Mouse (Mus musculus) forebrain, embryonic 13.5 days (tissue): ENCODE results near the gene Mydgf. TPM values are rescaled to one million over a fixed set of nuclear protein-coding genes. Genes with fewer than 3 reads are reported as not detected.
A peak's percentile ranks its signal among the peaks of the same experiment; 100 is the strongest.

Source experiments
- ATAC-seq: fragments of 200-750 bp; cut with Nextera tagmentation; 2 replicates; pipeline ENCODE4 v1.8.0; 2017
- H3K27ac ChIP-seq: fragments of 300-500 bp; sonication (generic); 2 replicates; pipeline ENCODE4 v1.5.1; 2015; ENCODE audit warnings: inconsistent platforms, mild to moderate bottlenecking, moderate library complexity
- H3K27me3 ChIP-seq: fragments of 300-500 bp; sonication (generic); 2 replicates; pipeline ENCODE4 v1.6.1; 2015; ENCODE audit warnings: mild to moderate bottlenecking, inconsistent platforms
- H3K36me3 ChIP-seq: fragments of 300-500 bp; sonication (generic); 2 replicates; pipeline ENCODE4 v1.6.1; 2015; ENCODE audit warnings: mild to moderate bottlenecking, inconsistent platforms; ENCODE audit not compliant: poor library complexity, severe bottlenecking
- H3K4me1 ChIP-seq: fragments of 300-500 bp; sonication (generic); 2 replicates; pipeline ENCODE4 v1.6.1; 2015; ENCODE audit warnings: inconsistent platforms
- H3K4me2 ChIP-seq: fragments of 300-500 bp; sonication (generic); 2 replicates; pipeline ENCODE4 v1.6.1; 2015; ENCODE audit warnings: inconsistent platforms, mild to moderate bottlenecking, moderate library complexity
- H3K4me3 ChIP-seq: fragments of 300-500 bp; sonication (generic); 2 replicates; pipeline ENCODE4 v1.5.1; 2015; ENCODE audit warnings: mild to moderate bottlenecking, inconsistent platforms
- H3K9ac ChIP-seq: fragments of 300-500 bp; sonication (generic); 2 replicates; pipeline ENCODE4 v1.6.1; 2015; ENCODE audit warnings: mild to moderate bottlenecking, inconsistent platforms
- H3K9me3 ChIP-seq: fragments of 300-500 bp; sonication (generic); replicated peaks from 2 replicates; pipeline ENCODE4 v1.6.1; 2016; ENCODE audit warnings: inconsistent platforms
- WGBS: fragments of 180-500 bp; shearing (Covaris S2); methylation state at CpG from one replicate; pipeline ENCODE4 v1.1.7; 2015; 5-methylcytosine and 5-hydroxymethylcytosine counted together
- polyA plus RNA-seq: library from polyadenylated mRNA; unstranded; fragments of >200 nt; fragmentation: Nextera tagmentation; extraction: Ambion mirVana; gene quantifications from 2 replicates; pipeline ENCODE4 v1.2.1, GENCODE M21; 2015

Gene Mydgf
- polyA plus RNA-seq, 1 experiment from 2014 or later: 56.8 TPM

DNA sequence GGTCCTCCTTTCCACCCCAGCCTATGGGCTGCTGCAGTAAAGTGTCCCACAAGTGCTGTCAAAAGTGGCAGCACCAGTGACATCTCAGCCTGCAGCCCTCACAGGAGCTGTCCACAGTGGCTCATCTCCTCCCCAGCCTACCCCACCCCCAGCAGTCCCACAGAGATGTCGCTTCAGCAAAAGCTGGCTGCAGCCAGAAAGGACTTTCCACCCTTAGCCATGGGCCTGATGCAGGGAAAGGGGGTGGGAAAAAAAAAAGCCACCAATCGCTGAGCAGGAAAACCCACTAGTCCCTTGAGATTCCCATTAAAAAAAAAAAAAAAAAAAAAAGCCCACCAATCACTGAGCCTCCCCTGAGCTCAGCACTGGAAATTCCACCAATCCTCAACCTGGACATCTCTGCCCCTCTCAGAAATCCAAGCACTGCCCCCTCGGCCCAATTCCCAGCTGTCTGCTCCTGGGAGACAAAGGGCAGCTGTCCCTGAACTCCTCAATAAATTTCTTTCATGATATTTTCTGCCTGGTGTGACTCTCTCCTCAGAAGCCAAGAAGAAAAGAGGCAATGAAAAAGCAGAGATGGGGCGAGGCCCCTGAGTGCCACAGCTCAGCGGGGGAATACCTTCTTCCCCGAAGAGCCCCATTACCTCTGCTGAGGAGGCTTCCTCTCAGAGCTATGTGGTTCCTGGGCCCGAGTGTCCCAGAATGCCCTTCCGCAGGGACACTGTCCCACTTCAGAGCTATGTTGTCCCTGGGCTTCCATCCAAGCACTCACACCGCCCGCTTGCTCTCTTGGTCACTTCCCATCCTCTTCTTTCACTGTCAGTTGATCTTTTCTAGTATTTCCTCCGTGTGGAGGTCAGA lies 1.8 kb upstream of the Mydgf start:
- Histone ChIP-seq H3K4me3 (no peak overlapping the region), H3K27me3 (no peaks in the 10 kb centered on the region), H3K27ac (peak overlapping the region; percentile 59; the same call in 1 of the 2 replicates), H3K36me3 (peaks cover 62% of the 10 kb centered on the region), H3K4me1 (peaks cover 15% of the 10 kb centered on the region), H3K9me3 (no peaks in the 10 kb centered on the region), H3K4me2 (no peak overlapping the region), H3K9ac (no peak overlapping the region)
- 47% methylated on average over 11 of the region's 11 CpGs for WGBS
- no peak for ATAC-seq

DNA sequence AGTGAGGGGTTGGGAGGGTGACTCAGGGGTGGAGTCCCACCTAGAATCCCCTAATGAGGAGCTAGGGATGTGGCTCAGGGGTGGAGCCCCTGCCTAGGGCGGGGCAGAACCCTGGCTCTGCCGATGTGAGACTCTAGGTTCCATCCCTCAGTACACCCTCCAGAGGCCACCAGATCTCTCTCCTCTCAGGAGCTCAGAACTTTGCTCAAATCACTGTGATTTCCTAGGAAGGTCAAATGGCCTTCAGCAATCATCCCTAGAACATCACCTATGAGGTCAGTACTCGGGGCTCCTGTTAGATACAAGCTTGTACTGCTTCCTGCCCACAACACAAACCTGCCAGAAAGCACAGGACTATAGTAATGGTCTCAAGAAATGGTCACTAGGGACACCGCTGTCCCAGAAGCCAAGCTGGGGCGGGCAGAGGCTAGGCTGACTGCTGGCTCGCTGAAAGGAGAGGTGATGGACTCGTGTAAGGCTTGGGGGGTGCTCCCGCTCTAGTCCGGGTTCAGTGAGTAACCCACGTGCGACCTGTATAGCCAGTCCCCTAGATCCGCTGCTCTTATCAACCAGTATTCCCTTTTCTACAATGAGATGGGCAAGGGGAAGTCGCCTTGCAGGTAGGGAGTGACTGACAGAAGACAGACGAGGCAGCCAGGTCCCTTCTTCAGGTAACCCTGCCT lies 604 bp downstream of the Mydgf start:
- H3K4me1 ChIP-seq: peaks cover 15% of the 10 kb centered on the region
- H3K27ac ChIP-seq: peak overlapping the region; percentile 69; the same call in 1 of the 2 replicates
- H3K36me3 ChIP-seq: peaks cover 58% of the 10 kb centered on the region
- no peaks in the 10 kb centered on the region for H3K9me3 ChIP-seq
- H3K9ac ChIP-seq: peak overlapping the region; percentile 79
- no peaks in the 10 kb centered on the region for H3K27me3 ChIP-seq
- peak overlapping the region; percentile 82 for H3K4me3 ChIP-seq
- peak overlapping the region; percentile 86 for H3K4me2 ChIP-seq
- 3% methylated on average over 14 of the region's 14 CpGs for WGBS
- no peak for ATAC-seq

DNA sequence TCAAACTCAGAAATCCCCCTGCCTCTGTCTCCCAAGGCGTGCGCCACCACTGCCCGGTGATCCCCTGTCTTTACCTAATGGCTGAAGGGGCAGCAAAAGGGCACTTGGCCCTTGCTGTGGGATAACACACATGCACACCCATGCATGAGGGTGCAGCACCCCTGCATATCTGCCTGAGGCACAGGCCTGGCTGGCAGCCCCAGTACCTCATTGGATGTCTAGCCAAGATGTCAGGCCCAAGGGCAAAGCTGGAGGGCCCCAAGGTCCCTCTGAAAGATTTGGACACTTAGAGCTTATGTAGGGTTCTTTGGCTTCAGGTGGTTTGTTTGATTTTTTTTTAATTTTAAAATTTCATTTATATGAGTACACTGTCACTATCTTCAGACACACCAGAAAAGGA lies 8.3 kb downstream of the Mydgf start:
- Histone ChIP-seq H3K27me3 (no peaks in the 10 kb centered on the region), H3K4me3 (no peak overlapping the region), H3K4me2 (no peak overlapping the region), H3K36me3 (peaks cover 62% of the 10 kb centered on the region), H3K27ac (no peak overlapping the region), H3K9ac (no peak overlapping the region), H3K4me1 (peaks cover 7% of the 10 kb centered on the region; the same call in 1 of the 2 replicates), H3K9me3 (no peaks in the 10 kb centered on the region)
- no peak for ATAC-seq
- WGBS: 96% methylated on average over 3 of the region's 3 CpGs

DNA sequence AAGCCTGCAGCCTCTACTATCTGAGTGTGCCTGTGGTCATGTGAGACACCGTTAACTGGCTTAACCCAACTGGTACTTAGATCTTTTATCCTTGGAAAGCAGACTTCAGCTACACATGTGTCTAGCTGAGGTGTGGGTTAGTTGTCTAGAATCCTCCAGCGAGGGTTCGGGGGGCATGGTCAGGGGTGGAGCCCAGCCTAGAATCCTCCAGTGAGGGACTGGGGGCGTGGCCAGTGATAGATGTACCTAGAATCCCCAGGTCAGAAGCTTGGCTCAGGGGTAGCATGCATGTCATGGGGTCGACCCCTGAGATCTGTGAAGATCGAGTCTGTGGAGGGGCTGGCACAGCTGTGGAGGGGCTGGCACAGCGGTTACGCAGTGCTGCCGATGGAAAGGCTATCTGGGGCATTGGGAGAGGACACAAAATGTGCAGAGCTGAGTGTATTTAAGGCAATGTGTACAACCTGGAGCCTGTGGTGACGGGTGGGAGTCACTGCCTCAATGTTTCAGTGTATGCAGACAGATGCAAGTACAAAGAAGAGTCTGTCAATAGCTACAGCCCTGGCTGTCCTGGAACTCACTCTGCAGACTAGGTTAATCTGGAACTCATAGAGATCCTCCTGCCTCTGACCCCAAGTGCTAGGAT lies 10.2 kb downstream of the Mydgf start:
- Histone ChIP-seq H3K9ac (no peak overlapping the region), H3K4me1 (peaks cover 14% of the 10 kb centered on the region; the same call in 1 of the 2 replicates), H3K36me3 (peaks cover 45% of the 10 kb centered on the region), H3K27me3 (no peaks in the 10 kb centered on the region), H3K4me3 (no peak overlapping the region), H3K9me3 (no peaks in the 10 kb centered on the region), H3K27ac (no peak overlapping the region), H3K4me2 (no peak overlapping the region)
- peak; percentile 31; the same call in 1 of the 2 replicates for ATAC-seq
- 72% methylated on average over 10 of the region's 10 CpGs for WGBS

DNA sequence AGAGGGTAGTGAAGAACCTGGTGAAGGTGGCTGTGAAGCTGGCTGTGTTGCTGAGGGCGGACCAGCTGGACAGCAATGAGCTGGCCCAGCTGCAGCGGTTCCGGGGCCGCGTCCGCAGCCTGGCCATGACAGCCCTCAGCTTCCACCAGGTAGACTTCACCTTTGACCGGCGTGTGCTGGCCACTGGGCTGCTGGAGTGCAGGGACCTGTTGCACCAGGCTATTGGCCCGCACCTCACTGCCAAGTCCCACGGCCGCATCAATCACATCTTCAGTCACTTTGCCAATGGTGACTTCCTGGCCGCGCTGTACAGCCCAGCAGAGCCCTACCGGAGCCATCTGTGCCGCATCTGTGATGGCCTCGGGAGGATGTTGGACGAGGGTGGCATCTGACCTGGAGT lies 11.8 kb downstream of the Mydgf start:
- Histone ChIP-seq H3K4me1 (peaks cover 14% of the 10 kb centered on the region; the same call in 1 of the 2 replicates), H3K36me3 (peaks cover 30% of the 10 kb centered on the region), H3K27me3 (no peaks in the 10 kb centered on the region), H3K9ac (no peak overlapping the region), H3K9me3 (no peaks in the 10 kb centered on the region), H3K4me2 (no peak overlapping the region), H3K27ac (no peak overlapping the region), H3K4me3 (no peak overlapping the region)
- ATAC-seq: no peak
- 97% methylated on average over 17 of the region's 17 CpGs for WGBS

DNA sequence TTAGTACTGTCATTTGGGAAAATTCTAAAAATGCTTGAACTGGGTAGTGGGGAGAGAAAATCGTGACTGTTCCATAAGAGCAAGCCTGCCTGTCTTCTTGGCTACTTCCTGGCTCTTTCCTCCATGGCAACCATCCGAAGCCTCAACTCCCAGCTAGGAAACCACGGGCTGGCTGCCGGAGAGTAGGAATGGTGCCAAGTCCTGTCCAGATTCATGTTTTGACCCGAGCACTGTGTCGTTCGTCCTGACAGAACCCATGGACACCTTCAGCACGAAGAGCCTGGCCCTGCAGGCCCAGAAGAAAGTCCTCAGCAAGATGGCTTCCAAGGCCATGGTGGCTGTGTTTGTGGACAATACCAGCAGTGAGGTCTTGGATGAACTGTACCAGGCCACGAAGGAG lies 12.3 kb downstream of the Mydgf start:
- no peaks in the 10 kb centered on the region for H3K27me3 ChIP-seq
- H3K9me3 ChIP-seq: no peaks in the 10 kb centered on the region
- no peak overlapping the region for H3K4me3 ChIP-seq
- WGBS: 87% methylated on average over 9 of the region's 9 CpGs
- H3K9ac ChIP-seq: no peak overlapping the region
- no peak overlapping the region for H3K4me2 ChIP-seq
- H3K4me1 ChIP-seq: peaks cover 14% of the 10 kb centered on the region; the same call in 1 of the 2 replicates
- peaks cover 26% of the 10 kb centered on the region for H3K36me3 ChIP-seq
- ATAC-seq: no peak
- H3K27ac ChIP-seq: no peak overlapping the region

DNA sequence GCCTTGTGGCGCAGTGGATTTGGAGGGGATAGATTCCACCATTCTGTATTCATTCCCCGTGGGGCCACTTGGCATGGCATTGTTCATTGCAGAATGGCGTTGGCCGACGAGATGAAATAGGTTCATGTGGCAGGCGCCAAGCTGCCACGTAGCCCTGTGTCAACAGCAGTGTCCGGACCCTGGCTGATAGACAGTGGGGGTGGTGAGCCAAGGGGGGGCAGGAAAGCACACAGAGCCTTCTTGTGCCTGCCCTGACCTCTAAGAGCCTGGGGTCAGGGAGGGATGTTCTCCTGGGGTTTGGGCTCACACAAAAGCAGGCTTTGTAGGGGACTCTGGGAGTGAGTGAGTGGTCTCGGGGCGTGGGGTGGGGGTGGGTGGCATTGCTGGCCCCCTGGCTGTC lies 13.1 kb downstream of the Mydgf start:
- H3K36me3 ChIP-seq: peaks cover 18% of the 10 kb centered on the region; the same call in 1 of the 2 replicates
- no peak overlapping the region for H3K9ac ChIP-seq
- no peaks in the 10 kb centered on the region for H3K27me3 ChIP-seq
- no peak overlapping the region for H3K4me2 ChIP-seq
- no peak overlapping the region for H3K4me3 ChIP-seq
- no peak for ATAC-seq
- WGBS: 18% methylated on average over 10 of the region's 10 CpGs
- H3K27ac ChIP-seq: no peak overlapping the region
- no peaks in the 10 kb centered on the region for H3K9me3 ChIP-seq
- H3K4me1 ChIP-seq: peaks cover 15% of the 10 kb centered on the region; the same call in 1 of the 2 replicates

DNA sequence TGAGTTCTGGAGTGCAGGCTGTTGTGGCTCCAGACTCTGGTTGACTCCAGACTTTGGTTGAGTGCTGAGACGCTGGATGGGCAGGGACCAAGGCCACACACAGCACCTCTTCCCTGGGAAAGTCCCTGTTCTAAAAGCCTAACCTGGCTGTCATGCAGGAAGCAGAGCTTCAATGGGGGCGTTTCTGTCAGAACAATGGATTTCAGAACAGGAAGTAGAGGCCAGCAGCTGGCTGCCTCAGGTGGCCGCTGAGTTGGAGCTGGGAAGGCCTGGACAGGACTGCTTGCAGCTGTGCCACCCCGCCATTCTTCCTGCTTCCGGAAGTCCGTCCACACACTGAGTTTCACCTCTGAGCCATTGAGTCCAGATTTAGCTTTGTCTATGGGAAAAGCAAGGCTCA lies 13.9 kb downstream of the Mydgf start:
- Histone ChIP-seq H3K4me1 (peaks cover 19% of the 10 kb centered on the region; the same call in 1 of the 2 replicates), H3K27ac (no peak overlapping the region), H3K27me3 (no peaks in the 10 kb centered on the region), H3K9me3 (no peaks in the 10 kb centered on the region), H3K9ac (no peak overlapping the region), H3K4me3 (no peak overlapping the region), H3K36me3 (peaks cover 11% of the 10 kb centered on the region; the same call in 1 of the 2 replicates), H3K4me2 (no peak overlapping the region)
- ATAC-seq: no peak
- 69% methylated on average over 6 of the region's 6 CpGs for WGBS

DNA sequence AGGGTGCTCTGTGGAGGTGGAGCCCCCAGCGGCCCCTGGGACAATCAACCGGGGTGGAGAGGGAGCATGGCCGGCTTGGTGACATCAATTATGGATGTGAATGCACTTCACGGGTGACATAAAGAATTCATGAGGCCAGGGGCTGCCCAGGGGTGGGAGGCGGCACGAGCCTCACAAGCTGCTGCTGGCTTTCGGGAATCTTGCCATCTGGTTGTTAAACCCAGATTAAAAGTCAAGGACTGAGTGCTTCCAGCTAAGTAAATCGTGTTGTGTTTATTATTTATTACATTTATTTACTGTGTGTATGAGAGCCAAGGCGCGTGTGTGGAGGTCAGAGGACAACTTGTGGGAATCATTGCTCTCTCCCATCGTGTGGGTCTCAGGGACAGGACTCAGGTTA lies 18.0 kb downstream of the Mydgf start:
- H3K9me3 ChIP-seq: no peaks in the 10 kb centered on the region
- no peaks in the 10 kb centered on the region for H3K36me3 ChIP-seq
- H3K4me2 ChIP-seq: no peak overlapping the region
- H3K9ac ChIP-seq: no peak overlapping the region
- WGBS: 65% methylated on average over 11 of the region's 11 CpGs
- no peak overlapping the region for H3K4me3 ChIP-seq
- H3K27ac ChIP-seq: no peak overlapping the region
- H3K4me1 ChIP-seq: peaks cover 28% of the 10 kb centered on the region
- ATAC-seq: no peak
- H3K27me3 ChIP-seq: peaks cover 7% of the 10 kb centered on the region

DNA sequence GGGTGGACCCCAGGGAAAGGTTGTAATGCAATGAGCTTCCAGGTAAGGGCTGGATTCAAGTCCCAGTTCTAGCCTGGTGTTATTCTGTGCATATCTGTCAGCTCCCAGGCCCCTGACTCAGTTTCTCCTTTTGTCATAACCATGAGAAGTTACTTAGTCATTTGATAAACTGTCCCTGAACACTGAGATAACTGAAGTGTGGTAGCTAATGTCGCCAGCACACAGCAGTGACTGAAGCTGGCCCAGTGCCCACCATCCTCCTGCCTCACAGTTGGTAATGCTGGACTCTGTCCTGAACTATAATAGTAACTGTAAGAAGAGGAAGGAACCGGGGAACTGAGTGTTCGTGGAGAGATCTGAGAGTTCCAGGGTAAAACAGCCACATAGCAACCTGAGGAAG lies 19.2 kb downstream of the Mydgf start:
- no peaks in the 10 kb centered on the region for H3K36me3 ChIP-seq
- no peak for ATAC-seq
- no peak overlapping the region for H3K4me3 ChIP-seq
- H3K27me3 ChIP-seq: peaks cover 8% of the 10 kb centered on the region
- no peaks in the 10 kb centered on the region for H3K9me3 ChIP-seq
- 78% methylated on average over 3 of the region's 3 CpGs for WGBS
- peaks cover 19% of the 10 kb centered on the region for H3K4me1 ChIP-seq
- H3K9ac ChIP-seq: no peak overlapping the region
- H3K27ac ChIP-seq: no peak overlapping the region
- H3K4me2 ChIP-seq: no peak overlapping the region

DNA sequence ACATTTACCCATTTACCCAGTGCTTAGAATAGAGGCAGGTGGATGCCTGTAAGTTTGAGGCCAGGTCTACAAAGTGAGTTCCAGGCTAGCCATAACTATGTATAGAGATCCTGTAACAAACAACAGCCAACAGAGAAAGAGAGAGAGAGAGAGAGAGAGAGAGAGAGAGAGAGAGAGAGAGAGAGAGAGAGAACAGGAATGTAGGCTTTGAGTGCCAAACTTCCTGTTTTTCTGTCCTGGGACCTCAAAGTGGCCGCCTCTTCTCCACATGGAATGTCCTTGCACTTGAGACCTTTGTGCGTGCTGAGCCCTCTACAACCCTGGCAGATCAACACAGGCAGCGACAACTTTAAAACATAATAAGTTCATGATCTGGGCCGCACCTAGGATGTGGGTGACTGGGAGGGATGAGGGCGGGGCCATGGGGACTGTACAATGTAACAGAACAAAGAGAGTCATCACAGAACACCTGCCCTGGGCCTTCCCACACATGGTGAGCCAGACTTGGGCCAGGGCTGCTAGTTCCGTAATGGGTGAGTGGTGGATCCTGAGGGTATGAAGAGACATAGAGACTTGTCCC lies 20.1 kb downstream of the Mydgf start:
- H3K36me3 ChIP-seq: no peaks in the 10 kb centered on the region
- H3K9ac ChIP-seq: peak overlapping the region; percentile 50; the same call in 1 of the 2 replicates
- H3K27ac ChIP-seq: no peak overlapping the region
- no peaks in the 10 kb centered on the region for H3K9me3 ChIP-seq
- no peak overlapping the region; the same call in 1 of the 2 replicates for H3K4me3 ChIP-seq
- H3K4me1 ChIP-seq: peaks cover 19% of the 10 kb centered on the region
- ATAC-seq: no peak
- H3K27me3 ChIP-seq: peaks cover 8% of the 10 kb centered on the region
- peak overlapping the region; percentile 75; the same call in 1 of the 2 replicates for H3K4me2 ChIP-seq
- WGBS: 75% methylated on average over 6 of the region's 6 CpGs
